Mouse (Mus musculus): ENCODE results near the gene Epha7. TPM values are rescaled to one million over a fixed set of nuclear protein-coding genes. Genes with fewer than 3 reads are reported as not detected.

Epha7 gene
- polyA plus RNA-seq, 1 experiment from 2014 or later: 67.8 TPM

- H3K9me3 ChIP-seq (ENCODE audit: control insufficient read depth, low read length): no peaks in the 10 kb centered on the region
- no peaks in the 10 kb centered on the region for H3K27me3 ChIP-seq (ENCODE audit: control insufficient read depth, insufficient read depth, low read length)
- no peak overlapping the region for H3K9ac ChIP-seq (ENCODE audit: low read depth, low read length)
- DNase-seq (ENCODE audit: low spot score) (peak; percentile 21), ATAC-seq (ENCODE audit: low FRiP score) (peak; percentile 79)
- 0 out of 2 replicates have a peak overlapping the region, but pooled peaks have one; percentile 24 for H3K27ac ChIP-seq (ENCODE audit: low read depth, low read length)
- 45% methylated on average over 5 of the region's 5 CpGs for WGBS
- no peak overlapping the region for H3K4me2 ChIP-seq (replicated peaks; ENCODE audit: low read depth, low read length)
- no peak overlapping the region for H3K4me3 ChIP-seq (ENCODE audit: low read depth, low read length)
- H3K36me3 ChIP-seq (ENCODE audit: control insufficient read depth, insufficient read depth, low read length): no peaks in the 10 kb centered on the region
- no peaks in the 10 kb centered on the region for H3K4me1 ChIP-seq (replicated peaks; ENCODE audit: control insufficient read depth, insufficient read depth, low read length)
Measured at GRCm38 (mm10) chr4:28881271-28882044, 68.5 kb downstream of the Epha7 start.

- Histone ChIP-seq H3K4me3 (ENCODE audit: low read depth, low read length) (no peak overlapping the region), H3K36me3 (ENCODE audit: control insufficient read depth, insufficient read depth, low read length) (no peaks in the 10 kb centered on the region), H3K4me2 (replicated peaks; ENCODE audit: low read depth, low read length) (no peak overlapping the region), H3K9me3 (ENCODE audit: control insufficient read depth, low read length) (no peaks in the 10 kb centered on the region), H3K27ac (ENCODE audit: low read depth, low read length) (no peak overlapping the region), H3K9ac (ENCODE audit: low read depth, low read length) (no peak overlapping the region), H3K27me3 (ENCODE audit: control insufficient read depth, insufficient read depth, low read length) (no peaks in the 10 kb centered on the region), H3K4me1 (replicated peaks; ENCODE audit: control insufficient read depth, insufficient read depth, low read length) (no peaks in the 10 kb centered on the region)
- ATAC-seq (ENCODE audit: low FRiP score) (no peak), DNase-seq (ENCODE audit: low spot score) (no peak)
- 88% methylated on average over 5 of the region's 5 CpGs for WGBS
Measured at GRCm38 (mm10) chr4:28889630-28890029, 76.7 kb downstream of the Epha7 start.

- Histone ChIP-seq H3K36me3 (ENCODE audit: control insufficient read depth, insufficient read depth, low read length) (no peaks in the 10 kb centered on the region), H3K4me2 (replicated peaks; ENCODE audit: low read depth, low read length) (no peak overlapping the region), H3K27ac (ENCODE audit: low read depth, low read length) (no peak overlapping the region), H3K4me3 (ENCODE audit: low read depth, low read length) (no peak overlapping the region), H3K4me1 (replicated peaks; ENCODE audit: control insufficient read depth, insufficient read depth, low read length) (no peaks in the 10 kb centered on the region), H3K9me3 (ENCODE audit: control insufficient read depth, low read length) (no peaks in the 10 kb centered on the region), H3K9ac (ENCODE audit: low read depth, low read length) (no peak overlapping the region), H3K27me3 (ENCODE audit: control insufficient read depth, insufficient read depth, low read length) (no peaks in the 10 kb centered on the region)
- DNase-seq (ENCODE audit: low spot score): no peak
- ATAC-seq (ENCODE audit: low FRiP score): no peak
- WGBS: 54% methylated on average over 3 of the region's 3 CpGs
Measured at GRCm38 (mm10) chr4:28890102-28890501, 77.2 kb downstream of the Epha7 start.

GRCm38 (mm10) chr4:28895480-28895879 is 82.5 kb downstream of the Epha7 start:
- no peak for ATAC-seq (ENCODE audit: low FRiP score)
- Histone ChIP-seq H3K4me1 (replicated peaks; ENCODE audit: control insufficient read depth, insufficient read depth, low read length) (no peaks in the 10 kb centered on the region), H3K9me3 (ENCODE audit: control insufficient read depth, low read length) (no peaks in the 10 kb centered on the region), H3K9ac (ENCODE audit: low read depth, low read length) (no peak overlapping the region), H3K36me3 (ENCODE audit: control insufficient read depth, insufficient read depth, low read length) (no peaks in the 10 kb centered on the region), H3K27me3 (ENCODE audit: control insufficient read depth, insufficient read depth, low read length) (no peaks in the 10 kb centered on the region), H3K4me3 (ENCODE audit: low read depth, low read length) (no peak overlapping the region), H3K27ac (ENCODE audit: low read depth, low read length) (no peak overlapping the region), H3K4me2 (replicated peaks; ENCODE audit: low read depth, low read length) (no peak overlapping the region)
- WGBS: 91% methylated on average over 7 of the region's 7 CpGs
- no peak for DNase-seq (ENCODE audit: low spot score)

- no peaks in the 10 kb centered on the region for H3K4me1 ChIP-seq (replicated peaks; ENCODE audit: control insufficient read depth, insufficient read depth, low read length)
- no peaks in the 10 kb centered on the region for H3K9me3 ChIP-seq (ENCODE audit: control insufficient read depth, low read length)
- H3K9ac ChIP-seq (ENCODE audit: low read depth, low read length): no peak overlapping the region
- ATAC-seq (ENCODE audit: low FRiP score) (no peak), DNase-seq (ENCODE audit: low spot score) (no peak)
- no peak overlapping the region for H3K27ac ChIP-seq (ENCODE audit: low read depth, low read length)
- no peaks in the 10 kb centered on the region for H3K27me3 ChIP-seq (ENCODE audit: control insufficient read depth, insufficient read depth, low read length)
- no peak overlapping the region for H3K4me2 ChIP-seq (replicated peaks; ENCODE audit: low read depth, low read length)
- no peaks in the 10 kb centered on the region for H3K36me3 ChIP-seq (ENCODE audit: control insufficient read depth, insufficient read depth, low read length)
- WGBS: 96% methylated on average over 4 of the region's 4 CpGs
- H3K4me3 ChIP-seq (ENCODE audit: low read depth, low read length): no peak overlapping the region
Measured at GRCm38 (mm10) chr4:28899373-28899772, 86.4 kb downstream of the Epha7 start.

GRCm38 (mm10) chr4:28899783-28900182 is 86.9 kb downstream of the Epha7 start:
- DNase-seq (ENCODE audit: low spot score): no peak
- no peak for ATAC-seq (ENCODE audit: low FRiP score)
- H3K9me3 ChIP-seq (ENCODE audit: control insufficient read depth, low read length): no peaks in the 10 kb centered on the region
- H3K27me3 ChIP-seq (ENCODE audit: control insufficient read depth, insufficient read depth, low read length): no peaks in the 10 kb centered on the region
- H3K4me2 ChIP-seq (replicated peaks; ENCODE audit: low read depth, low read length): no peak overlapping the region
- H3K4me1 ChIP-seq (replicated peaks; ENCODE audit: control insufficient read depth, insufficient read depth, low read length): no peaks in the 10 kb centered on the region
- H3K4me3 ChIP-seq (ENCODE audit: low read depth, low read length): no peak overlapping the region
- WGBS: 94% methylated on average over 11 of the region's 11 CpGs
- H3K9ac ChIP-seq (ENCODE audit: low read depth, low read length): no peak overlapping the region
- no peak overlapping the region for H3K27ac ChIP-seq (ENCODE audit: low read depth, low read length)
- H3K36me3 ChIP-seq (ENCODE audit: control insufficient read depth, insufficient read depth, low read length): no peaks in the 10 kb centered on the region

GRCm38 (mm10) chr4:28901496-28901895 is 88.6 kb downstream of the Epha7 start:
- Histone ChIP-seq H3K4me2 (replicated peaks; ENCODE audit: low read depth, low read length) (no peak overlapping the region), H3K4me3 (ENCODE audit: low read depth, low read length) (no peak overlapping the region), H3K36me3 (ENCODE audit: control insufficient read depth, insufficient read depth, low read length) (no peaks in the 10 kb centered on the region), H3K9me3 (ENCODE audit: control insufficient read depth, low read length) (no peaks in the 10 kb centered on the region), H3K27me3 (ENCODE audit: control insufficient read depth, insufficient read depth, low read length) (no peaks in the 10 kb centered on the region), H3K9ac (ENCODE audit: low read depth, low read length) (no peak overlapping the region), H3K27ac (ENCODE audit: low read depth, low read length) (no peak overlapping the region), H3K4me1 (replicated peaks; ENCODE audit: control insufficient read depth, insufficient read depth, low read length) (no peaks in the 10 kb centered on the region)
- DNase-seq (ENCODE audit: low spot score) (no peak), ATAC-seq (ENCODE audit: low FRiP score) (no peak)
- 93% methylated on average over 5 of the region's 5 CpGs for WGBS

- WGBS: 88% methylated on average over 4 of the region's 4 CpGs
- Histone ChIP-seq H3K27ac (ENCODE audit: low read depth, low read length) (no peak overlapping the region), H3K9me3 (ENCODE audit: control insufficient read depth, low read length) (no peaks in the 10 kb centered on the region), H3K36me3 (ENCODE audit: control insufficient read depth, insufficient read depth, low read length) (no peaks in the 10 kb centered on the region), H3K4me3 (ENCODE audit: low read depth, low read length) (no peak overlapping the region), H3K27me3 (ENCODE audit: control insufficient read depth, insufficient read depth, low read length) (no peaks in the 10 kb centered on the region), H3K9ac (ENCODE audit: low read depth, low read length) (no peak overlapping the region), H3K4me1 (replicated peaks; ENCODE audit: control insufficient read depth, insufficient read depth, low read length) (no peaks in the 10 kb centered on the region), H3K4me2 (replicated peaks; ENCODE audit: low read depth, low read length) (no peak overlapping the region)
- DNase-seq (ENCODE audit: low spot score) (no peak), ATAC-seq (ENCODE audit: low FRiP score) (no peak)
Measured at GRCm38 (mm10) chr4:28902004-28902704, 89.2 kb downstream of the Epha7 start.

GRCm38 (mm10) chr4:28906985-28907384 is 94.1 kb downstream of the Epha7 start:
- H3K9me3 ChIP-seq (ENCODE audit: control insufficient read depth, low read length): no peaks in the 10 kb centered on the region
- H3K27me3 ChIP-seq (ENCODE audit: control insufficient read depth, insufficient read depth, low read length): no peaks in the 10 kb centered on the region
- DNase-seq (ENCODE audit: low spot score): no peak
- H3K36me3 ChIP-seq (ENCODE audit: control insufficient read depth, insufficient read depth, low read length): no peaks in the 10 kb centered on the region
- WGBS: 94% methylated on average over 2 of the region's 2 CpGs
- no peak overlapping the region for H3K9ac ChIP-seq (ENCODE audit: low read depth, low read length)
- H3K4me3 ChIP-seq (ENCODE audit: low read depth, low read length): no peak overlapping the region
- no peak overlapping the region for H3K27ac ChIP-seq (ENCODE audit: low read depth, low read length)
- no peaks in the 10 kb centered on the region for H3K4me1 ChIP-seq (replicated peaks; ENCODE audit: control insufficient read depth, insufficient read depth, low read length)
- H3K4me2 ChIP-seq (replicated peaks; ENCODE audit: low read depth, low read length): no peak overlapping the region
- no peak for ATAC-seq (ENCODE audit: low FRiP score)
